Mouse (Mus musculus): ENCODE data around the gene Fam198b. TPM values are rescaled to one million over a fixed set of nuclear protein-coding genes. Genes with fewer than 3 reads are reported as not detected.

Fam198b gene
- polyA plus RNA-seq, 1 experiment from 2014 or later: 1.4 TPM

Other genes starting within 250 kb of the Fam198b start
- gene Rxfp1, start 146.7 kb upstream of the Fam198b start, polyA plus RNA-seq (2016; fragmentation: Nextera tagmentation; extraction: Ambion mirVana): not detected in 2 replicates
- 3.7 and 4.3 TPM in 2 replicates for gene Tmem144, start 31.8 kb upstream of the Fam198b start, polyA plus RNA-seq (2016; fragmentation: Nextera tagmentation; extraction: Ambion mirVana)

Data from forebrain, embryonic 12.5 days (tissue).